Mouse (Mus musculus): ENCODE measurements around the gene Gm11568. TPM values are rescaled to one million over a fixed set of nuclear protein-coding genes. Genes with fewer than 3 reads are reported as not detected.
"Not testable (repeated sequence)": the region's sequence is repeated elsewhere in the genome, so short reads cannot be mapped to it uniquely, and the experiment has no call there.

Gm11568 gene
- total RNA-seq (2021) = not detected
- long read RNA-seq, experiment 1 = 0 reads
- long read RNA-seq, experiment 2 = 0 reads

DNA sequence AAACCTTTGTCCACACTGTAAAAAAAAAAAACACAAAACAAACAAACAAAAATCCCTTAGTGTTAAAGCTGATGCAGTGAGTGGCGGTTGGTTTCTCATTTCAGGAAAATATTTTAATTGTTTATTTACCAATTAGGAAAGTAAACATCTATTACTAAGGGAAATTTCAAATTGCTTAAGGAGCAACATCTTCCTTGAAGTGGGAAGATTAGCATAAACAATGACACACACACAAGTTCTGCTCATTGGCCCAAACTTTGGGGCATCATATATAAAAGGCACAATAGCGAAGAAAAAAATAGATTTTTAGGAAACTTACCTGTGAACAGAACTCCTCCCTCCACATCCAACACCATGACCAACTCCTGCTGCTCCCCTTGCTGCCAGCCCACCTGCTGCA lies at the start of gene Gm11568:
Gm11568 (plus strand) TSS at position 301 of the 400 bp plus-strand sequence.
- intact Hi-C loops (cut with DNase I) = no loop called here
- DNase-seq = no peak

- intact Hi-C loops (cut with DNase I); DNase-seq: not testable (repeated sequence)
Observed at GRCm38 (mm10) chr11:99809792-99810191, 47.9 kb upstream of the Gm11568 start, which contains the start of gene Krtap4-13. TSS of gene Krtap4-13 (minus strand) at chr11:99809892.

- DNase-seq; intact Hi-C loops (cut with DNase I): not testable (repeated sequence)
Observed at GRCm38 (mm10) chr11:99815566-99815965, 42.2 kb upstream of the Gm11568 start, which contains the start of gene Gm11564. TSS of gene Gm11564 (minus strand) at chr11:99815666.

DNA sequence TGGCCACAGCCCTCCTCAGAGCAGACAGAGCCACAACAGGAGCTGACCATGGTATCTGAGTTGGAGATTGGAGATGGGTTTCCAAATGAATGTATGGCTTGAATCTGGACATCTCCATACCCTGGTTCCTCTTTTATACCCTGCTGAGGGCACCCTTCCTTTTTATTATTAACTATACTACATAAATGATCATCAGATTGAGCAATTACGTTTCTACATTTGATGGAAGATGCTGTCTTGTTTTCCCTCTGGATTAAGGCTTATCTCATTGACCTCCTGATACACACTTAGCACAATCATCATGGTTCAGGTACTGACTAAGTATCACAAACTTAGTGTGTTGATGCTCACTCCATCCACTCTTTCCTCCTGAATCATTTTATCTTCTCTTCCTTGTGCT lies 19.8 kb upstream of the Gm11568 start, which contains the start of gene 2300003K06Rik:
2300003K06Rik (minus strand) TSS at position 101 of the 400 bp plus-strand sequence.
- intact Hi-C loops (cut with DNase I) = no loop called here
- DNase-seq = no peak

DNA sequence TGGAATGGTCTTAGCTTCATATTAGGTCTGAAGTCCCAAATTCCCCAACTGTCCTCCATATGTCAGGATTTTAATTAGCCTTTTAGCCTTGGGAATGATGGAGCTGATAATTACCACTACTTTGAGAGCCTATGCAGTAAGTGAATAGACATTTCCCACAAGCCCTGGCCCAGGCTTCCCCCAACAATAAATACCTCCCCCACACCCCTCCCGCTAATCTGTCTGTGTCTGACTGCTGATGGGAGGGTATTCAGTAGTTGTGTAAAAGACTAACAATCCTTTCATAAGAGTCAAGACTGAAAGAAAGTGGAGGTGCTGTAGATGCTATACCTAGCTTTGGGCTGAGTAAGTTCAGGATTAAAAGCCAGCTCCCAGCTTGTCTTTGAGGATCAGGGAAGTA lies 15.5 kb upstream of the Gm11568 start:
- no peak for DNase-seq
- intact Hi-C loops (cut with DNase I) = no loop called here

DNA sequence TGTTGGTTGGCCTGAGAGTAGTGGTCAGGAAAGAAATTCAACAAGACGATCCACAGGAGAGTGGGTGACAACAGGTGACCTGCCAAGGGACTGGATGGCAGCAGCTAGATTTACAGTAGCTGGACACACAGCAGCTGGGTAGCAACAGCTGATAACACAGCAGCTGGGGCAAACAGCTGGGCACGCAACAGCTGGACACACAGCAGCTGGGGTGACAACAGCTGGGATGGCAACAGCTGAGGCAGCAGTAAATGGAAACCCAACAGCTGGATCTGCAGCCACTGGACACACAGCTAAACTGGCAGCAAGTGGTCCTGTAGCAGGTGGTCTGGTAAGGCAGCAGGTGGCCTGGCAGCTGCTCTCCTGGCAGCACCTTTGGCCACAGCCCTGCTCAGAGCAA lies 11.0 kb upstream of the Gm11568 start:
- intact Hi-C loops (cut with DNase I) = no loop called here
- no peak for DNase-seq

GRCm38 (mm10) chr11:99851508-99851907 lies 6.2 kb upstream of the Gm11568 start, which contains the start of gene Krtap4-16:
TSS of gene Krtap4-16 (minus strand) at chr11:99851608.
- DNase-seq = no peak
- intact Hi-C loops (cut with DNase I) = no loop called here

DNA sequence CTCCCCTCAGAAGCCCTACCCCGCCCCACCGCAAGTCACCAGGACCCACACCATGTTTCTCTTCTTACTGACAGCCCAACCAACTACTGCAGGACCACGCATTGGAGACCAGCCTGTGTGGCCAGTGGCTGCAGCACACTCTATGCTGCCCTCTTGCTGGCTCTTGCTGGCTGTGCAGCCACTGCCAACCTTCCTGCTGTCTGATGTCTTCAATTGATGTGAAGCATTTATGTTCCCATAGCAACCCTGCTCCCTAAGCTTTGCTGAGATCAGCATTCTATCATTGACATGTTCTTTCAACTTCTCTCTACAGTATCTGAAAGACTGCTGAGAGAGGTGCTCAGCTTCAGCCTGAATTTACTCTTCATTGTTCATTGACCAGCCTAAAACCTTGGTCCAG lies 3.6 kb upstream of the Gm11568 start:
- no peak for DNase-seq
- intact Hi-C loops (cut with DNase I) = no loop called here

GRCm38 (mm10) chr11:99858761-99859160 lies 1.0 kb downstream of the Gm11568 start:
- intact Hi-C loops (cut with DNase I) = no loop called here
- no peak for DNase-seq

- DNase-seq; intact Hi-C loops (cut with DNase I): not testable (repeated sequence)
Observed at GRCm38 (mm10) chr11:99864176-99864575, 6.5 kb downstream of the Gm11568 start, which contains the start of gene Gm11559. TSS of gene Gm11559 (plus strand) at chr11:99864476.

GRCm38 (mm10) chr11:99873089-99873488 lies 15.4 kb downstream of the Gm11568 start, which contains the start of gene Krtap9-1:
TSS of gene Krtap9-1 (plus strand) at chr11:99873389.
- intact Hi-C loops (cut with DNase I); DNase-seq: not testable (repeated sequence)

- intact Hi-C loops (cut with DNase I); DNase-seq: not testable (repeated sequence)
Observed at GRCm38 (mm10) chr11:99878887-99879286, 21.2 kb downstream of the Gm11568 start, which contains the start of gene Gm11567. TSS of gene Gm11567 (plus strand) at chr11:99879187.

- no peak for DNase-seq
- intact Hi-C loops (cut with DNase I) = no loop called here
Observed at GRCm38 (mm10) chr11:99907620-99908019, 49.9 kb downstream of the Gm11568 start, which contains the start of gene Krtap31-1. TSS of gene Krtap31-1 (plus strand) at chr11:99907920.

Other genes with a start within 250 kb of the Gm11568 start
- gene Gm11937, start 247.7 kb upstream of the Gm11568 start, total RNA-seq (2021) = not detected
- not detected for gene Krtap2-4, start 243.1 kb upstream of the Gm11568 start, total RNA-seq (2021)
- not detected for gene Gm11562, start 237.5 kb upstream of the Gm11568 start, total RNA-seq (2021)
- not detected for gene Krtap4-1, start 229.7 kb upstream of the Gm11568 start, total RNA-seq (2021)
- gene Krtap4-2, start 222.8 kb upstream of the Gm11568 start, total RNA-seq (2021) = not detected
- not detected for gene Krtap4-7, start 213.8 kb upstream of the Gm11568 start, total RNA-seq (2021)
- gene Gm11555, start 207.7 kb upstream of the Gm11568 start, total RNA-seq (2021) = not detected
- not detected for gene Gm11563, start 199.0 kb upstream of the Gm11568 start, total RNA-seq (2021)
- not detected for gene Krtap4-6, start 192.0 kb upstream of the Gm11568 start, total RNA-seq (2021)
- gene Gm14190, start 167.2 kb upstream of the Gm11568 start, total RNA-seq (2021) = not detected
- gene Gm14180, start 123.6 kb upstream of the Gm11568 start, total RNA-seq (2021) = not detected
- gene Gm11595, start 85.0 kb upstream of the Gm11568 start, total RNA-seq (2021) = not detected
- not detected for gene Krtap4-8, start 77.2 kb upstream of the Gm11568 start, total RNA-seq (2021)
- not detected for gene Krtap4-9, start 72.7 kb upstream of the Gm11568 start, total RNA-seq (2021)
- gene Gm11596, start 64.5 kb upstream of the Gm11568 start, total RNA-seq (2021) = not detected
- not detected for gene Gm11569, start 59.0 kb upstream of the Gm11568 start, total RNA-seq (2021)
- not detected for gene Gm11554, start 53.5 kb upstream of the Gm11568 start, total RNA-seq (2021)
- gene Krtap4-13, start 48.0 kb upstream of the Gm11568 start, total RNA-seq (2021) = not detected
- gene Gm11564, start 42.3 kb upstream of the Gm11568 start, total RNA-seq (2021) = not detected
- not detected for gene 2300003K06Rik, start 19.9 kb upstream of the Gm11568 start, total RNA-seq (2021)
- gene Krtap4-16, start 6.3 kb upstream of the Gm11568 start, total RNA-seq (2021) = not detected
- not detected for gene Gm11559, start 6.6 kb downstream of the Gm11568 start, total RNA-seq (2021)
- not detected for gene Krtap9-1, start 15.5 kb downstream of the Gm11568 start, total RNA-seq (2021)
- not detected for gene Gm11567, start 21.3 kb downstream of the Gm11568 start, total RNA-seq (2021)
- not detected for gene Krtap31-1, start 50.0 kb downstream of the Gm11568 start, total RNA-seq (2021)
- not detected for gene Gm11565, start 56.8 kb downstream of the Gm11568 start, total RNA-seq (2021)
- gene Krtap31-2, start 78.4 kb downstream of the Gm11568 start, total RNA-seq (2021) = not detected
- not detected for gene Krtap9-5, start 90.6 kb downstream of the Gm11568 start, total RNA-seq (2021)
- gene Krtap29-1, start 121.1 kb downstream of the Gm11568 start, total RNA-seq (2021) = not detected
- not detected for gene Krtap16-1, start 128.7 kb downstream of the Gm11568 start, total RNA-seq (2021)
- not detected for gene Krtap17-1, start 136.1 kb downstream of the Gm11568 start, total RNA-seq (2021)
- not detected for gene Krt33a, start 158.3 kb downstream of the Gm11568 start, total RNA-seq (2021)
- gene Krt33b, start 172.0 kb downstream of the Gm11568 start, total RNA-seq (2021) = not detected
- gene Krt34, start 183.6 kb downstream of the Gm11568 start, total RNA-seq (2021) = not detected
- gene Krt31, start 192.6 kb downstream of the Gm11568 start, total RNA-seq (2021) = not detected
- not detected for gene Krt32, start 230.3 kb downstream of the Gm11568 start, total RNA-seq (2021)
- not detected for gene Krt35, start 238.3 kb downstream of the Gm11568 start, total RNA-seq (2021)
- gene Krt36, start 247.7 kb downstream of the Gm11568 start, total RNA-seq (2021) = under 1 TPM in 1 of 2 experiments, not detected in 1; 0.17 TPM